Mouse (Mus musculus) spleen, adult 2 months (tissue): ENCODE results near the gene Mettl14. TPM values are rescaled to one million over a fixed set of nuclear protein-coding genes. Genes with fewer than 3 reads are reported as not detected.
"Not testable (repeated sequence)": the region's sequence is repeated elsewhere in the genome, so short reads cannot be mapped to it uniquely, and the experiment has no call there.

ENCODE experiments used
- DNase-seq, 2 experiments: peaks; one replicate each; pipeline versions ENCODE4 v3.0.0 to v3.0.0-alpha.2; 2012 to 2021; ENCODE audit warnings: low spot score in 2 of 2, low read depth in 1 of 2
- H3K27ac ChIP-seq: fragments of 200-500 bp; 2 replicates; pipeline ENCODE4 v1.5.1; 2012; ENCODE audit warnings: low read length, inconsistent platforms; ENCODE audit not compliant: insufficient read depth
- H3K27me3 ChIP-seq: fragments of 200-500 bp; 2 replicates; pipeline ENCODE4 v1.6.1; 2012; ENCODE audit warnings: mild to moderate bottlenecking, moderate library complexity, low read length, inconsistent platforms; ENCODE audit not compliant: control insufficient read depth, insufficient read depth
- H3K36me3 ChIP-seq: fragments of 200-500 bp; 2 replicates; pipeline ENCODE4 v1.6.1; 2012; ENCODE audit warnings: mild to moderate bottlenecking, low read length, inconsistent platforms; ENCODE audit not compliant: control insufficient read depth, insufficient read depth
- H3K4me1 ChIP-seq: fragments of 200-500 bp; 2 replicates; pipeline ENCODE4 v1.6.1; 2011; ENCODE audit warnings: inconsistent platforms; ENCODE audit not compliant: control insufficient read depth, insufficient read depth, insufficient read length
- H3K4me3 ChIP-seq: fragments of 200-500 bp; 2 replicates; pipeline ENCODE4 v1.5.1; 2011; ENCODE audit warnings: mild to moderate bottlenecking, inconsistent platforms; ENCODE audit not compliant: insufficient read depth, insufficient read length; ENCODE audit errors: extremely low read depth
- CTCF ChIP-seq: fragments of 200-500 bp; IDR thresholded peaks from 2 replicates; pipeline ENCODE4 v1.5.1; 2011; ENCODE audit warnings: mild to moderate bottlenecking, inconsistent platforms; ENCODE audit not compliant: insufficient read depth, insufficient read length, insufficient replicate concordance; ENCODE audit errors: extremely low read depth
- POLR2A ChIP-seq: fragments of 200-500 bp; IDR thresholded peaks from 2 replicates; pipeline ENCODE4 v1.6.1; 2011; ENCODE audit warnings: low read depth, low read length, inconsistent platforms
- WGBS: fragments of 180-500 bp; shearing (Covaris S2); methylation state at CpG from one replicate; pipeline ENCODE4 v1.1.7; 2018; 5-methylcytosine and 5-hydroxymethylcytosine counted together
- polyA plus RNA-seq: library from polyadenylated mRNA; depleted of rRNA; stranded (reverse); fragments of >200 nt; gene quantifications from 2 replicates; pipeline ENCODE4 v1.2.3, GENCODE M21; 2012

Gene Mettl14
- polyA plus RNA-seq, 1 experiment: 3.8 TPM

DNA sequence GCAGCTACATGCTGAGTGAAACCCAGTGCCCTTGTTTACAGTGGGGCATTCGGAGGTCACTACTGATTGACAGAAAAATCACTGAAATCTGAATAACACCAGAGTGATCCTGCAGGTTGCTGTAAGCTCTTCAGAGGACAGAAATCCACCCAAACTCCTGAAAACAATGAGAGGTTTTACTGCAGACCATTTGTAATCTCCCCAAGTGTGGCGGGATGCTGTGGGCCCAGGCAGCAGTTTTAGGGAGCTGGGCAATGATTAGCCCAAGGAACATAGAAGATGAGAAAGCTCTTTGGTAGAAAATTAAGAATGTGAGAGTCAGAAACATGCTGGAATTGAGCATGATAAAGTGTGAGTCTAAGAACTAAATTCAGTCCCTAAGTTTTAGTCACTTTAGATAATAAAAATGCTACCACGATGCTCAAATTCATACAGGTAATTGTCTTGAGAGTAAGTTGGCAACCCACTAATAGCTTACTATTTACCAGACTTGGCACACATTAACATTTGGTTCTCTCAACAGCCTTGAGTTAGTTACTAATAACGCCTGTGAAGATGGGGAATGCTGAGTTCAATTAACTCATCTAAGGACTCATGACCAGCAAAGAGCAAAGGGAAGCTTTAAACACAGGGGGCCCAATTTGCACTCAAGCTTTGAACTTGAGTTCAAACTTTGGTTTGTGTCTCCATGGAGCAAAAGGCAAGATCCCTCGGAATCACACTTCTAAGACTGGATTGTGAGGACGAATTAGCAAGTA is 26.1 kb upstream of the Mettl14 start:
- 84% methylated on average over 6 of the region's 6 CpGs for WGBS
- no peak for TF ChIP-seq POLR2A
- no peak for TF ChIP-seq CTCF
- Histone ChIP-seq H3K27ac (no peak overlapping the region), H3K36me3 (no peaks in the 10 kb centered on the region), H3K4me1 (no peaks in the 10 kb centered on the region), H3K27me3 (no peaks in the 10 kb centered on the region), H3K4me3 (no peak overlapping the region)
- no peak for DNase-seq

DNA sequence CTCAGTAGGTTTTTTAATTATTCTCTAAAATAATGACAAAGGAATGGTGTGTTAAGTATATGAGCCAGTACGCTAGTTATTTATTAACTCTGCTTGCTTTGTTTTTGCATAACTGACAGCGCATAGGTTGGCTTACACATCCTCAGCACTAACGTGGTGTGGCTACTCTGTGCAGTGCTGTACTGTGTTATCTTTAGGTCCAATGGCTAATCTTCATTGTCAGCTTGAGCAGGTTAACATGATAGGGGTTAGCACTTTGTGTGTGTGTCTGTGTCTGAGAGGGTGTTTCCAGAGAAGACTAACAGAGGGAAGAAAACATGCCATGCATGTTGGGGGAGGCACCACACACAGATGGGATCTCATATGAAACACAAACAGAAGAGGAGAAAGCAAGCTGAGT is 19.0 kb upstream of the Mettl14 start:
- Histone ChIP-seq H3K27me3 (no peaks in the 10 kb centered on the region), H3K4me1 (no peaks in the 10 kb centered on the region), H3K27ac (no peak overlapping the region), H3K36me3 (no peaks in the 10 kb centered on the region), H3K4me3 (no peak overlapping the region)
- TF ChIP-seq CTCF (no peak), POLR2A (no peak)
- 78% methylated on average over 3 of the region's 3 CpGs for WGBS
- DNase-seq: no peak

DNA sequence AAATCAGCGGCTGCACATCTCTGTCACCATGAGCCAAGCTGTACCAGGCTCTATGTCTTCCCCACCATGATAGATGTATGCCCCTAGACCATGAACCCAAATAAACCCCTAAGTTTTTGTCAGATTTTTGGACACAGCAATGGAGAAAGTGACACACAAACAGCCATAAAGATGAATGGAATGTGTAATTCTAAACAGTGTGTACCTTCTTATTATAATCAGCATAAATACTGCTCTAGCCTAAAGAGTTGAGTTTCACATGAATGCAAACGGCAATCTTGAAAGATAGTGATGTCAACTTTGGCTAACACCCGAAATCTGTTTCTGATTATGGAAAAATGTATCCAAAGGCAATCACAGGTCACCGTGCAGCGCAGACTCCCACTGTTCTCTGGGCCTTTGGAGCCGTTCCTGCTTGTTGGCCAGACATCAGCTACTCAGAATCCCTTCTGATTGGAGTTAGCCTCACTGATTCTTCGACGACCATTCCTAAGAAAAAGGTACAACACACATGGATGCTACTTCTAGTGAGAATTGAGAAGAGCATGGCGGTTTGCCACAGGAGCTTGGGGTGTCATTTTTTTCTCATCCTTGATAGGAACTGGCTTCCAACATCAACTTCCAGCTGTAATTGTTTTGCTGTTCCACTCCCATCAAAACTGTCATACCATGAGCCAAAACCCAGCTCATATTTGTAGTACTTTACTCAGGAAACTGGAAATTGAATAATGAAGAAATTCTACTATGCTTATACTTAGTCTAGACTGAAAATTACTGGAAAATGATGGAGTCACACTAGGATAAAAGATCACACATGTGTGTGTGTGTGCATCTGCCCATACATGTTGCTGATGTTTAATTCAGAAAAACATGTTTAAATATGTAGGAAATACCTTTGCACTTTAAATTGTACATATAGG is 11.9 kb upstream of the Mettl14 start:
- DNase-seq: no peak
- 86% methylated on average over 9 of the region's 9 CpGs for WGBS
- Histone ChIP-seq H3K4me1 (no peaks in the 10 kb centered on the region), H3K27ac (no peak overlapping the region), H3K4me3 (no peak overlapping the region), H3K36me3 (no peaks in the 10 kb centered on the region), H3K27me3 (no peaks in the 10 kb centered on the region)
- no peak for TF ChIP-seq CTCF
- TF ChIP-seq POLR2A: no peak

DNA sequence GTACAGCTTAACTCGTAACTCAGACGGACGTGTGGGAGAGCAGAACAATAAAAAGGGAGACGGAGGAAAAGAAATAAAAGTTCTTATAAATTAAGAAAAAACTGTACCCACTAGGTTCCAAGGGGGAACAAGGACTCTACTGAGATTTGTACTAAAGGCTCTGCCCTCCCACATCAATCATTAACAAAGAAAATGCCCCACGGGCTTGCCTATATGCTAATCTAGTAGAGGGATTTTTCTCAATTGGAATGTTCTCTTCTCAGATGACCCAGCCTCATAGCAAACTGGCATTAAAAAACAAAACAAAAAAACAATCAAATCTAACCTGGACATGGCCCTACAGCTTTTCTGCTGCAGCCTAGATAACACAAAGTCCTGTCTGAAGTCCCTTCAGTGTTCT is 9.7 kb upstream of the Mettl14 start:
- H3K27me3 ChIP-seq: no peaks in the 10 kb centered on the region
- H3K27ac ChIP-seq: no peak overlapping the region
- WGBS: 92% methylated on average over 5 of the region's 5 CpGs
- no peak overlapping the region for H3K4me3 ChIP-seq
- no peaks in the 10 kb centered on the region for H3K36me3 ChIP-seq
- DNase-seq: no peak
- TF ChIP-seq POLR2A (no peak), CTCF (no peak)
- no peaks in the 10 kb centered on the region for H3K4me1 ChIP-seq

DNA sequence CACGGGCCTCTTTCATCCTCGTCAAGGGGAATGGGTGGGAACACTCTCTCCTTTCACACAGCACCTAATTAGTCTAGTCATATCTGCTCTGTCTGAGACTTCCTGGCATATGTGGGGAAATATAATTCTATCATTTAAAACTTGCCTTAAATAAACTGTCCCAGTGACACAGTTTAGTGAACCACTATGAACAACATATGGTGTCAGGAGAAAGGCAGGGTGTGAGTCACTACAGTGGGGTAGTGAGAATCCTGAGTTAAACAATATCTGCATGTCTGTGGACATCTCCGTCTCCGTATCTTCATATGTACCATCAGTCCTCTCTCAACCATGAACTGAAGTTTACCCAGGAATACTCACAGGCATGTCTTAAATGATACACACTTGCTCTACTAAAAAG is 5.3 kb upstream of the Mettl14 start:
- Histone ChIP-seq H3K4me1 (no peaks in the 10 kb centered on the region), H3K27me3 (no peaks in the 10 kb centered on the region), H3K27ac (no peak overlapping the region), H3K36me3 (no peaks in the 10 kb centered on the region), H3K4me3 (no peak overlapping the region)
- TF ChIP-seq CTCF: no peak
- TF ChIP-seq POLR2A: no peak
- no peak for DNase-seq
- 83% methylated on average over 4 of the region's 4 CpGs for WGBS

DNA sequence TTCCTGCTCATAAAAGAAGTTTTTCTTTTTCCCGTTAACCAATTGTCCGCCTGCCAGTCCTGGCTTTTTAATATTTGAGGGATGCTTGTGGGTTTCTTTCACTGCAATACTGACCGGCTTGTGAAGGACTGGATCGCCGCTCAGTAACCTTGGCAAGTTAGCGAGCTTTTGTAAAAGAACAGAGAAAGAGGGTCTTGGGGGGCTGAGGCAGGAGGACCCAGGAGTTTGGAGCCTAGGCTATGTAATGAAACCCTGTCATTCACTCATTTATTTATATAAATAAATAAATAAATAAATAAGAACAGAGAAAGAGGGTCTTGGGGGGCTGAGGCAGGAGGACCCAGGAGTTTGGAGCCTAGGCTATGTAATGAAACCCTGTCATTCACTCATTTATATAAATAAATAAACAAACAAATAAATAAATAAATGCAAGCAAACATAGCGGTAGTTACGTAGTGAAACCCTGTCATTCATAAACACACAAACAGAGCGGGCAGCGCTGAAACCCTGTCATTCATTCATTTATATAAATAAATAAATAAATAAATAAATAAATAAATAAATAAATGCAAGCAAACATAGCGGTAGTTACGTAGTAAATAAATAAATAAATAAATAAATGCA is 361 bp upstream of the Mettl14 start:
- H3K27ac ChIP-seq: not testable (repeated sequence)

DNA sequence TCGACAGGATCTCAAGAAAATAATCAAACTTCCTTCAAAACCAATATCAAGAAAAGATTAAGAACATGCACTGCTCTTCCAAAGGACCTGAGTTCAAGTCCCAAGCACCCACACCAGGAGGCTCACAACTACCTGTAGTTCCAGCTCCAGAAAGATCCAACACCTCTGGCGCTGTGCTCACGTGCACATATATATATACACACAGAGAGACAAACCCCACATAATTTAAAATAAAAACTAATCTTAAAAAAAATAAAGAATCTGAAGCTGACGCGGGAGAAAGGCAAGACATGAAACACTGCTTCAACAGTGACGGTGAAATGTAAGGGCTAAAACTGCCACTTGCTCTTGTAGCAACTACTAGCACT is 806 bp downstream of the Mettl14 start:
- no peak for TF ChIP-seq CTCF
- no peak for TF ChIP-seq POLR2A
- no peak for DNase-seq
- peaks cover 5% of the 10 kb centered on the region for H3K36me3 ChIP-seq
- WGBS: 8% methylated on average over 6 of the region's 6 CpGs
- peak overlapping the region; percentile 27; the same call in 1 of the 2 replicates for H3K27ac ChIP-seq
- H3K27me3 ChIP-seq: no peaks in the 10 kb centered on the region
- H3K4me1 ChIP-seq: no peaks in the 10 kb centered on the region
- H3K4me3 ChIP-seq: peak overlapping the region; percentile 93

More for the DNA sequence above, 361 bp upstream of the Mettl14 start:
- peak overlapping the region; percentile 93 for H3K4me3 ChIP-seq
- peak in 1 of 2 experiments; percentile 7 for DNase-seq
- H3K27me3 ChIP-seq, H3K4me1 ChIP-seq, H3K36me3 ChIP-seq: not testable (repeated sequence)
- 21% methylated on average over 12 of the region's 12 CpGs for WGBS
